Mouse (Mus musculus) hindbrain, embryonic 16.5 days (tissue): Measurements from ENCODE around the gene Zfp949. TPM values are rescaled to one million over a fixed set of nuclear protein-coding genes. Genes with fewer than 3 reads are reported as not detected.

Experiments
- ATAC-seq: fragments of 200-750 bp; cut with Nextera tagmentation; 2 replicates; pipeline ENCODE4 v1.8.0; 2017; ENCODE audit warnings: moderate TSS enrichment, moderate library complexity
- H3K27ac ChIP-seq: fragments of 300-500 bp; sonication (generic); 2 replicates; pipeline ENCODE4 v1.5.1; 2014; ENCODE audit warnings: low read depth, mild to moderate bottlenecking, control low read depth, low read length, moderate library complexity
- H3K27me3 ChIP-seq: fragments of 300-500 bp; sonication (generic); replicated peaks from 2 replicates; pipeline ENCODE4 v1.6.1; 2014; ENCODE audit warnings: low read length; ENCODE audit not compliant: control insufficient read depth, insufficient read depth
- H3K36me3 ChIP-seq: fragments of 300-500 bp; sonication (generic); 2 replicates; pipeline ENCODE4 v1.6.1; 2014; ENCODE audit warnings: mild to moderate bottlenecking, low read length, moderate library complexity, mixed read lengths; ENCODE audit not compliant: control insufficient read depth, insufficient read depth
- H3K4me1 ChIP-seq: fragments of 300-500 bp; sonication (generic); 2 replicates; pipeline ENCODE4 v1.6.1; 2014; ENCODE audit warnings: low read depth, low read length; ENCODE audit not compliant: control insufficient read depth, insufficient read depth
- H3K4me2 ChIP-seq: fragments of 300-500 bp; sonication (generic); 2 replicates; pipeline ENCODE4 v1.6.1; 2014; ENCODE audit warnings: mild to moderate bottlenecking, low read length, control low read depth, moderate library complexity
- H3K4me3 ChIP-seq: fragments of 300-500 bp; sonication (generic); 2 replicates; pipeline ENCODE4 v1.5.1; 2014; ENCODE audit warnings: mild to moderate bottlenecking, low read length, control low read depth, moderate library complexity
- H3K9ac ChIP-seq: fragments of 300-500 bp; sonication (generic); 2 replicates; pipeline ENCODE4 v1.6.1; 2014; ENCODE audit warnings: low read depth, mild to moderate bottlenecking, control low read depth, low read length, moderate library complexity
- H3K9me3 ChIP-seq: fragments of 300-500 bp; sonication (generic); 2 replicates; pipeline ENCODE4 v1.6.1; 2014; ENCODE audit warnings: mild to moderate bottlenecking, low read length, moderate library complexity; ENCODE audit not compliant: control insufficient read depth
- WGBS: fragments of 180-500 bp; shearing (Covaris S2); extraction: QIAGEN DNeasy Blood & Tissue Kit; methylation state at CpG from one replicate; pipeline ENCODE4 v1.1.7; 2014; 5-methylcytosine and 5-hydroxymethylcytosine counted together
- polyA plus RNA-seq: library from polyadenylated mRNA; unstranded; fragments of >200 nt; fragmentation: Nextera tagmentation; extraction: Ambion mirVana; gene quantifications from 2 replicates; pipeline ENCODE4 v1.2.1, GENCODE M21; 2015

The Zfp949 gene
- 21.4 TPM in 2 replicates for polyA plus RNA-seq

- Histone ChIP-seq H3K4me1 (peaks cover 22% of the 10 kb centered on the region), H3K36me3 (peaks cover 4% of the 10 kb centered on the region; the same call in 1 of the 2 replicates), H3K4me3 (peak within 1 kb of the TSS; percentile 92), H3K9me3 (peaks cover under 1% of the 10 kb centered on the region; the same call in 1 of the 2 replicates), H3K27me3 (no peaks in the 10 kb centered on the region), H3K9ac (peak within 1 kb of the TSS; percentile 85), H3K27ac (peak within 1 kb of the TSS; percentile 94), H3K4me2 (peak within 1 kb of the TSS; percentile 69)
- peak; percentile 95 for ATAC-seq
- under 1% methylated on average over 30 of the region's 30 CpGs for WGBS
These were observed at the start of gene Zfp949 for GRCm38 (mm10) chr9:88547851-88548613. TSS of gene Zfp949 (plus strand) at chr9:88548020.

DNA sequence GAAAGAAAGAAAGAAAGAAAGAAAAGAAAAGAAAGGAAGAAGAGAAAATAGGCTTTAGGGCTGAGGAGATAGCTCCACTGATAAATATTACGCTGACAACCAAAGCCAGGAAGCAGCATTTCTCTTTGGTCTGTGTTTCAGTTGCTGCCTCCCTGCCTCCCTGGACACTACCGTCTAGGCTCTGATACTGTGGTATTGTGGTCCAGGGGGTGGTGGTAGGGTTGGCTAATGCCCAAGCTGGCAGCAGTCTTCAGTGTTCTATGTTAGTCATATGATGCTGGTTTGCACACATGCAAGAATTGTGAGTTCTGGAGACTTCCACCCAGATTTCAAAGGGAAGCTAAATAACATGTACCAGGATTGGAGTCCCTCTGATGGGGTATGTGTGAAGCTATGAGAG lies 47.7 kb upstream of the Zfp949 start:
- no peaks in the 10 kb centered on the region for H3K9me3 ChIP-seq
- H3K4me1 ChIP-seq: no peaks in the 10 kb centered on the region
- H3K9ac ChIP-seq: no peak overlapping the region
- no peak overlapping the region for H3K4me3 ChIP-seq
- H3K4me2 ChIP-seq: no peak overlapping the region
- no peak for ATAC-seq
- H3K27ac ChIP-seq: no peak overlapping the region
- WGBS: 76% methylated on average over 2 of the region's 2 CpGs
- H3K36me3 ChIP-seq: no peaks in the 10 kb centered on the region
- no peaks in the 10 kb centered on the region for H3K27me3 ChIP-seq

GRCm38 (mm10) chr9:88501846-88502245 lies 46.0 kb upstream of the Zfp949 start:
- Histone ChIP-seq H3K4me3 (no peak overlapping the region), H3K9ac (no peak overlapping the region), H3K4me1 (no peaks in the 10 kb centered on the region), H3K4me2 (no peak overlapping the region), H3K27me3 (no peaks in the 10 kb centered on the region), H3K27ac (no peak overlapping the region), H3K36me3 (no peaks in the 10 kb centered on the region), H3K9me3 (no peaks in the 10 kb centered on the region)
- no peak for ATAC-seq
- 93% methylated on average over 6 of the region's 6 CpGs for WGBS

DNA sequence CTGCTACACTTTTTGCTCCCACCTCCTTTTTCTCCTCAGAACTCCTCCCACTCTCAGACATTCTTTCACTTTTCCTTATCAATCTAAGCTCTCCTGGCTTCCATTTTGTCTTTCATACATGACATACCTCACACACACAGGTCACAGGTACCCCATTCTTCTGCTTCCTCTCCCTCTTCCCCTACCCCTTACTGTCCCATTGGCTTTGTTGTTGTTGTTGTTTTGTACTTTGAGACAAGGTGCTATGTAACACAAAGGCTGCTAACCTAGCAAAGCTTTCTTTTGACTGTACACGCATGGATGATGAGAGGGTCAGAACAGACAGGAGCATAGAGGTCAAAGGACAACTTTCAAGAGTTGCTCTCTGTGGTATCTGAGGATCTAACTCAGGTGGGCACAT lies 32.3 kb upstream of the Zfp949 start:
- Histone ChIP-seq H3K9me3 (no peaks in the 10 kb centered on the region), H3K4me1 (peaks cover 8% of the 10 kb centered on the region), H3K27me3 (no peaks in the 10 kb centered on the region), H3K9ac (no peak overlapping the region), H3K27ac (no peak overlapping the region), H3K4me3 (no peak overlapping the region), H3K36me3 (no peaks in the 10 kb centered on the region), H3K4me2 (no peak overlapping the region)
- ATAC-seq: no peak
- 90% methylated on average over 1 of the region's 1 CpGs for WGBS

GRCm38 (mm10) chr9:88516361-88516995 lies 31.3 kb upstream of the Zfp949 start:
- Histone ChIP-seq H3K36me3 (no peaks in the 10 kb centered on the region), H3K27me3 (no peaks in the 10 kb centered on the region), H3K9me3 (no peaks in the 10 kb centered on the region), H3K4me3 (no peak overlapping the region), H3K27ac (no peak overlapping the region), H3K4me2 (no peak overlapping the region), H3K9ac (no peak overlapping the region), H3K4me1 (peaks cover 12% of the 10 kb centered on the region)
- 90% methylated on average over 3 of the region's 3 CpGs for WGBS
- ATAC-seq: no peak

DNA sequence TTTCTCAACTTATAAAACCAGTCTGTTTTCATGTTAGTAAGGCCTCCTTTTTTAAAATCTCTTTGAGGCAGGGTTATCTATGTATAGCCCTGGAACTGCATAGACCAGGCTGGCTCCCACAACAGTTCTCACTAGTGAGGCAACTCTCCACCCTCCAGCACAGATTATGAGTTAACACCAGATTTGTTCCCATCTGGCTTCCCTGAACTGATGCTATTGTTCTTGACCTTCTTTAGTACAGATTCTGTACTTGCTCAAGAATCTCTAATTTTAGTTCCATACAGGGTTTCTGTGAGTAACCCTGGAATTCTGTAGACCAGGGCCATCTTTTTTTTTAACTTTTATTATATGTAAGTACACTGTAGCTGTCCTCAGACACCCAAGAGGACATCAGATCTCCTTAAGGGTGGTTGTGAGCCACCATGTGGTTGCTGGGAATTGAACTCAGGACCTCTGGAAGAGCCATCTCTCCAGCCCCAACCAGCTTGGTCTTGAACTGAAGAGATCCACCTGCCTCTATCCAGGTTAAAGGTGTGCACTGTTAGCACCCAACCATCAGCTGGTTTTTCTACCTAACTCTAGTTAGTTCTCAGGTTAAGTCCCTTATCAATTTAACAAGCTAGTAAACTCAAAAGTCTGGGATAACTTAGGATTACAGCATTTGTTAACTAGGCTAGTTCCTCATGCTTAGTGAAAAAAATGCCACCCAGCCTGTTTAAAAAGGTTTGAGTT lies 28.3 kb upstream of the Zfp949 start:
- peaks cover 15% of the 10 kb centered on the region for H3K4me1 ChIP-seq
- ATAC-seq: no peak
- no peak overlapping the region for H3K4me3 ChIP-seq
- no peak overlapping the region for H3K9ac ChIP-seq
- H3K27ac ChIP-seq: no peak overlapping the region
- no peak overlapping the region for H3K4me2 ChIP-seq
- no peaks in the 10 kb centered on the region for H3K27me3 ChIP-seq
- no peaks in the 10 kb centered on the region for H3K9me3 ChIP-seq
- no peaks in the 10 kb centered on the region for H3K36me3 ChIP-seq

DNA sequence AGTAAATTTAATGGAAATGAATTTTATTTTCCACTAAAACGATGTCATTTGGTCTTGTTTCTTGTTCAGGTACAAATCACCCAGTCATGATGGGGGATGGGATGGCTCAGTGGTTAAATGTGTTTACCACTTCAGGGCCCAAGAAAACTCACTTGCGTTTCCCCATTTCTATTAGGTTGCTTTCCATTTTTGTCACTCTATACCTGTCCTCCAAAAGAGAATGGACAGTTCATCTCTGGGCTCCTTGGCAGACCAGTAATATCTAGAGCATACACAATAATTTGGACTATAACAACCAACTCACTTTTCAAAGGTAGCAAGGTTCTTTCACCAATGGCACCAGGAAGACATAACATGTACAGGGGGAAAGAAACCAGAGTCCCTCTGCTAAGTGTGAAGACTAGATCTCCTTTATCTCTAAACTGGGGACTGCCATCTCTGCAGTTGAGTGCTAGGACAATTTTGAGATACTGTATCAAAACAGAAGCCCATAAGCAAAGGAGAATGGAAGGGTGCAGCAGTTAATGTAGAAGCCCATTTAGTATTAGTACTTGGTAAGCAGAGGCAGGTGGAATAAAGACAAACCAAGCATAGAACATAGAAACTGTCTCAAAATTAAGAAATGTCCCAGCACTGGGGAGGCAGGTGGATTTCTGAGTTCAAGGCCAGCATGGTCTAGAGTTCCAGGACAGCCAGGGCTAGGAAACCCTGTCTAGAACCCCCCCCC lies 27.5 kb upstream of the Zfp949 start:
- no peak overlapping the region for H3K27ac ChIP-seq
- 31% methylated on average over 2 of the region's 2 CpGs for WGBS

GRCm38 (mm10) chr9:88520849-88521483 lies 26.9 kb upstream of the Zfp949 start:
- Histone ChIP-seq H3K9ac (peak overlapping the region; percentile 11), H3K27ac (no peak overlapping the region), H3K36me3 (no peaks in the 10 kb centered on the region), H3K4me2 (peak overlapping the region; percentile 63), H3K4me3 (peak overlapping the region; percentile 79), H3K4me1 (peaks cover 15% of the 10 kb centered on the region), H3K9me3 (no peaks in the 10 kb centered on the region), H3K27me3 (no peaks in the 10 kb centered on the region)
- 26% methylated on average over 4 of the region's 4 CpGs for WGBS
- no peak for ATAC-seq

More for the DNA sequence above, 27.5 kb upstream of the Zfp949 start:
- H3K9ac ChIP-seq: no peak overlapping the region; the same call in 1 of the 2 replicates
- H3K4me1 ChIP-seq: peaks cover 15% of the 10 kb centered on the region
- H3K4me2 ChIP-seq: peak overlapping the region; percentile 63
- no peaks in the 10 kb centered on the region for H3K27me3 ChIP-seq
- no peaks in the 10 kb centered on the region for H3K9me3 ChIP-seq
- H3K4me3 ChIP-seq: peak overlapping the region; percentile 79
- no peaks in the 10 kb centered on the region for H3K36me3 ChIP-seq
- ATAC-seq: no peak
